Mouse (Mus musculus) megakaryocyte, embryonic 14.5 days (primary cell): ENCODE results near the gene Zfp689. TPM values are rescaled to one million over a fixed set of nuclear protein-coding genes. Genes with fewer than 3 reads are reported as not detected.
A peak's percentile ranks its signal among the peaks of the same experiment; 100 is the strongest.

Experiments
- H3K27me3 ChIP-seq: replicated peaks from 2 replicates; pipeline ENCODE3; 2012; ENCODE audit warnings: inconsistent platforms
- H3K36me3 ChIP-seq: replicated peaks from 2 replicates; pipeline ENCODE3; 2012; ENCODE audit warnings: low read length, inconsistent platforms, mixed read lengths
- H3K4me1 ChIP-seq: 2 replicates; pipeline ENCODE4 v1.6.1; 2012; ENCODE audit warnings: inconsistent platforms
- H3K4me3 ChIP-seq: replicated peaks from 2 replicates; pipeline ENCODE3; 2012; ENCODE audit warnings: moderate library complexity, mild to moderate bottlenecking, inconsistent platforms
- H3K9me3 ChIP-seq: 2 replicates; pipeline ENCODE4 v1.6.1; 2012; ENCODE audit warnings: inconsistent platforms
- FLI1 ChIP-seq: IDR thresholded peaks from 2 replicates; pipeline ENCODE4 v1.6.1; 2012; ENCODE audit warnings: low read length, inconsistent platforms, mixed read lengths
- GATA1 ChIP-seq: IDR thresholded peaks from 3 replicates; pipeline ENCODE4 v1.6.1; 2012; ENCODE audit warnings: mixed read lengths, low read length, inconsistent platforms, borderline replicate concordance
- polyA plus RNA-seq: library from polyadenylated mRNA; stranded (reverse); fragments of >175 nt; gene quantifications from 2 replicates; pipeline ENCODE4 v1.2.3, GENCODE M21; 2012; ENCODE audit warnings: low replicate concordance; ENCODE audit not compliant: insufficient read depth

Zfp689 gene
- polyA plus RNA-seq, 1 experiment = 4.4 TPM

DNA sequence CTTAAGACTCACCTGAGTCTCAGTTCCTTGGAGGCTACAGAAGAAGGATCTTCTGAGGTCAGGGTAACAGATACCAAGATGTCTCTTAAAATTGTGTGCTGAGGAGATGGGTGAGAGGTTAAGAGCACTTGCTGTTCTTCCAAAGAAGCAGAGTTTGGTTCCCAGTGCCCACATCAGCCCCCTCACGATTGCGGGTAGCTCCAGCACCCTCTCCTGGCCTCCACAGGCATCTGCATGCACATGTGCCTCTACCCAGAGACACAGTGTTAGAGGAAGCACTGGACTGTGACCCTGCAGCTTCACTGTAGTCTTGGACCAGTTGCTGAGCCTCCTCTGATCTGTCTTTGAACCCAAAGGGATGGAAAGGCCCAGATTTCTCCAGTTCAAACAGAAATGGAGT, 46.0 kb downstream of the Zfp689 start:
- H3K27me3 ChIP-seq = peaks cover 3% of the 10 kb centered on the region
- H3K9me3 ChIP-seq = no peaks in the 10 kb centered on the region
- no peak overlapping the region for H3K4me3 ChIP-seq
- peaks cover 3% of the 10 kb centered on the region for H3K36me3 ChIP-seq
- peaks cover 16% of the 10 kb centered on the region for H3K4me1 ChIP-seq
- TF ChIP-seq GATA1 (no peak), FLI1 (no peak)

DNA sequence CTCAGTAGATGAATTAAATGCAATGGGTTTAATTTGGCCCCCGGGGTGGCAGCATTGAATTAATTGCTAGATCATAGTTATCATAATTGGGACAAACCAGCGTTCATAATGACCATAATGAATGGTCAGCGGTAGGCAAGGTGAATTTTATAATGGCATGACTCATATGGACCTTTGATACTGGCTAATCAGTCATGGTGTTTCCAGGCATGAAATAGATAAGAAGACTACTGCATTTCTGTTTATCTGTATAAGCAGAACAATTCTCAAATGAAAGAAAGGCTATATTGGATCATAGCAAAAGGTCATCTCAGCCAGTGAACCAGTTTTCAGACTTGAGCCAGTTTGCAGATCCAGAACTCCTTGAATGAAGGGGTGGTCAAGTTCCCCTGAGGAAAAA, 48.6 kb downstream of the Zfp689 start:
- H3K27me3 ChIP-seq = peaks cover 3% of the 10 kb centered on the region
- peaks cover 3% of the 10 kb centered on the region for H3K36me3 ChIP-seq
- no peaks in the 10 kb centered on the region for H3K9me3 ChIP-seq
- no peak overlapping the region for H3K4me3 ChIP-seq
- H3K4me1 ChIP-seq = peaks cover 5% of the 10 kb centered on the region; the same call in 1 of the 2 replicates
- no peak for TF ChIP-seq GATA1
- no peak for TF ChIP-seq FLI1

DNA sequence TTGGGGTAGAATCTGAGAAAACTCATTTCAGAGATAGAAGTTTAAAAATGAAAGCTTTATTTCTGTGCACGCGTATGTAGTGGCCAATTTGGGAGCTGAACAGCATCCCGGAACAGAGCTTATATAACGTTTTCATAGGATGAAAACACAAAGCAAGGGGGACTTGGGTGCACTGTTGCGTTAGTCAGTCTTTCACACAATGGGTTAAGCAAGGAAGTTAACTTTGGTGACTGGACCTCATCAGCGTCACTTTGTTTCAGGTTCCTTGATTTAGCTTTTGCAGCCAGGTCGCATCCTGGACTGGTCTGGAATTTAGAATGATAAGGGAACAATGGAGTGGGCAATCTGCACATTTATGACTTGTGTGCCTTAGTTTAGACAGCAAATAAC, 55.0 kb downstream of the Zfp689 start:
- Histone ChIP-seq H3K36me3 (peaks cover 15% of the 10 kb centered on the region), H3K4me3 (peak overlapping the region; percentile 97), H3K27me3 (no peaks in the 10 kb centered on the region), H3K4me1 (peaks cover 31% of the 10 kb centered on the region), H3K9me3 (no peaks in the 10 kb centered on the region)
- TF ChIP-seq FLI1 = no peak
- no peak for TF ChIP-seq GATA1

DNA sequence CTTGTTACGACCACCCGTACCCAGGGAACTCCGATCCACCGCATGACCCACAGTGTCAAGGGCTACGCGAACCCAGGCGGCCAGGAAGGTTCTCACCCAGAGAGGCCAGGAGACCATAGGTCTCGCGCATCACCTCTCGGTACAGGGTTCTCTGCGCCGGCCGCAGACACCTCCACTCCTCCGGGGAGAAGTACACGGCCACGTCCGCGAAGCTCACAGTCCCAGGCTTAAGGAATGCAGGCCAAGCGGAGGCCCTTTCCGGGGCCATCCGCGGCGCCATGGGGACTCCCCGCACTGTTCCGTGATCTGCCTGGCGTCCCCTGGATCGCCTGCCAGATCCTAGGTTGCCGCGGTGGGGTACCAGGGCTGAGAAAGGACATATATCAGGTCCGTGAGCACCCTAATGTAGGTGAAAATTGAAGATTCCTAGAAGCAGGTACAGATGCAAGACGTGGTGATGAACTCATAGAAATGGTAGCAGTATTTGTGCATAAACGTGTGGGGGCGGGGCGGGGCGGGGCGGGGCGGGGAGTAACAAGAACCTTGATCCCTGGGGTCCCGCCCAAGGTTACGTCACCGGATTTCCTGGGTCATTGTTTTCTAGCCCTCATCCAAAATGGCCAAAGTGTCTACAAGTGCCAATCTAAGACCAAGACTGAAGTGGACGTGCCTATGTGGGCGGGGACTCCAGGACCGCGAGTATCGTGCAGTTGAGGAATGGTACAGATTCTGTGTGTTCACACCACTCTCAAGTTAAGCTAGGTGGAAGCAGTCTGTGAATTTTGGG, 55.6 kb downstream of the Zfp689 start, which contains the start of gene E430018J23Rik:
E430018J23Rik (minus strand) TSS at position 473 of the 787 bp plus-strand sequence.
- Histone ChIP-seq H3K36me3 (peaks cover 15% of the 10 kb centered on the region), H3K27me3 (no peaks in the 10 kb centered on the region), H3K9me3 (no peaks in the 10 kb centered on the region), H3K4me1 (peaks cover 33% of the 10 kb centered on the region), H3K4me3 (peak within 1 kb of the TSS; percentile 97)
- TF ChIP-seq GATA1 (no peak), FLI1 (no peak)

DNA sequence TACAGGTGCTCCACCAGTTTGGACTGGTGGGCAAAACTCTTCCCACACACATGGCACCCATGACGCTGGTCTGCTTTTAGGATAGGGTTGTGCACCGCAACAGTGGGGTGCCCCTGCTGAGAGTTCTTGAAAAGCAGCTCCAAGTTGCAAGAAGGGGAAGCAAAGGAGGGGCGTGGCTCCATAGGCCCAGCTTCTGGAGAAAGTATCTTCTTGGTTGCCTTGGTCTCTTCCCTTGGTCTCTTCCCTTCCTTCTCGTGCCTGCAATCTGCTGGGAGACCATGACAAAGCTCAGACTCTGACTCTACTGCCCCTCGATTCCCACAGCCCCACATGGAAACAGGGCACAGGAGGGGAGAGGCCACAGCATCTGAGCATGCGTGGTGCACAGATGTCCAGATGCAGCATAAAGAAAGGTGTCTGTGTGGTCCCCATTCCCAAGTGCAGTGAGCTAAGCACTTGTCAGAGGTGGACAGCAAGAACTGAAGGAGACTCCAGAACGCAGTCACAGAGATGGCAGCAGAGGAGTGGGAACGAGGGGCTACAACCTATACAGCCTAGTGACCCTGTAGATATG, 56.6 kb downstream of the Zfp689 start:
- Histone ChIP-seq H3K4me1 (peaks cover 37% of the 10 kb centered on the region), H3K27me3 (no peaks in the 10 kb centered on the region), H3K4me3 (peak overlapping the region; percentile 90), H3K9me3 (no peaks in the 10 kb centered on the region), H3K36me3 (peaks cover 15% of the 10 kb centered on the region)
- TF ChIP-seq FLI1 = no peak
- no peak for TF ChIP-seq GATA1

Other genes with a start within 250 kb of the Zfp689 start
- 83.3 and 137 TPM in 2 replicates for gene Tbc1d10b, start 240.7 kb downstream of the Zfp689 start, polyA plus RNA-seq
- gene Mylpf, start 240.3 kb downstream of the Zfp689 start, polyA plus RNA-seq = 4.7 TPM in 1 of 2 replicates, not detected in the other
- gene Zfp553, start 216.1 kb downstream of the Zfp689 start, polyA plus RNA-seq = 10.8 and 17.3 TPM in 2 replicates
- gene Sept1, start 216.0 kb downstream of the Zfp689 start, polyA plus RNA-seq = 369 and 529 TPM in 2 replicates
- 85.4 and 270 TPM in 2 replicates for gene Zfp771, start 204.9 kb downstream of the Zfp689 start, polyA plus RNA-seq
- 65.3 and 143 TPM in 2 replicates for gene Dctpp1, start 188.4 kb downstream of the Zfp689 start, polyA plus RNA-seq
- 32.9 and 41.0 TPM in 2 replicates for gene Sephs2, start 175.1 kb downstream of the Zfp689 start, polyA plus RNA-seq
- 11.2 and 21.5 TPM in 2 replicates for gene Itgal, start 152.9 kb downstream of the Zfp689 start, polyA plus RNA-seq
- gene Zfp768, start 103.6 kb downstream of the Zfp689 start, polyA plus RNA-seq = 21.5 and 31.6 TPM in 2 replicates
- 0.73 TPM in 1 of 2 replicates, not detected in the other for gene Zfp747, start 73.1 kb downstream of the Zfp689 start, polyA plus RNA-seq
- gene 9130019O22Rik, start 62.0 kb downstream of the Zfp689 start, polyA plus RNA-seq = 0.07 and 1.7 TPM in 2 replicates
- gene E430018J23Rik, start 55.5 kb downstream of the Zfp689 start, polyA plus RNA-seq = 5.5 TPM in 1 of 2 replicates, not detected in the other
- 0.32 TPM in 1 of 2 replicates, not detected in the other for gene Zfp764, start 42.3 kb downstream of the Zfp689 start, polyA plus RNA-seq
- gene Zfp688, start 27.1 kb downstream of the Zfp689 start, polyA plus RNA-seq = 12.3 and 25.6 TPM in 2 replicates
- 83.1 and 177 TPM in 2 replicates for gene Prr14, start 10.5 kb upstream of the Zfp689 start, polyA plus RNA-seq
- gene Fbrs, start 30.0 kb upstream of the Zfp689 start, polyA plus RNA-seq = 237 and 322 TPM in 2 replicates
- 4.0 and 9.1 TPM in 2 replicates for gene Srcap, start 62.8 kb upstream of the Zfp689 start, polyA plus RNA-seq
- 15.7 and 25.1 TPM in 2 replicates for gene Gm42715, start 70.4 kb upstream of the Zfp689 start, polyA plus RNA-seq
- gene Tmem265, start 112.2 kb upstream of the Zfp689 start, polyA plus RNA-seq = 0.34 TPM in 1 of 2 replicates, not detected in the other
- 19.1 and 27.2 TPM in 2 replicates for gene Phkg2, start 124.2 kb upstream of the Zfp689 start, polyA plus RNA-seq
- gene Ccdc189, start 139.4 kb upstream of the Zfp689 start, polyA plus RNA-seq = 23.5 and 28.8 TPM in 2 replicates
- 14.7 and 20.8 TPM in 2 replicates for gene Rnf40, start 139.6 kb upstream of the Zfp689 start, polyA plus RNA-seq
- 2.9 TPM in 1 of 2 replicates, not detected in the other for gene Zfp629, start 166.6 kb upstream of the Zfp689 start, polyA plus RNA-seq